Mouse (Mus musculus): ENCODE data around the gene Olfr461. TPM values are rescaled to one million over a fixed set of nuclear protein-coding genes. Genes with fewer than 3 reads are reported as not detected.
"Not testable (repeated sequence)": the region's sequence is repeated elsewhere in the genome, so short reads cannot be mapped to it uniquely, and the experiment has no call there.

Gene Olfr461
- 0.04 and 0.19 TPM in 2 replicates for polyA plus RNA-seq (2016; fragmentation: Nextera tagmentation; extraction: Ambion mirVana)

GRCm38 (mm10) chr6:40554950-40555349 is at the start of gene Olfr461:
Gene Olfr461, minus strand, starts transcription at chr6:40555050.
- no peaks in the 10 kb centered on the region for H3K9me3 ChIP-seq (replicated peaks)
- H3K4me1 ChIP-seq, result no peaks in the 10 kb centered on the region
- no peaks in the 10 kb centered on the region for H3K27me3 ChIP-seq (ENCODE audit: low read depth, poor library complexity, severe bottlenecking)
- H3K27ac ChIP-seq, result no peak within 1 kb of the TSS
- 87% methylated on average over 2 of the region's 2 CpGs for WGBS
- no peak within 1 kb of the TSS for H3K4me3 ChIP-seq
- no peaks in the 10 kb centered on the region for H3K36me3 ChIP-seq
- no peak for DNase-seq (ENCODE audit: low spot score)

GRCm38 (mm10) chr6:40598546-40598945 is 43.7 kb upstream of the Olfr461 start:
- WGBS, result 29% methylated on average over 4 of the region's 4 CpGs
- not testable (repeated sequence) for H3K9me3 ChIP-seq (replicated peaks)

GRCm38 (mm10) chr6:40594804-40595550 is 40.1 kb upstream of the Olfr461 start:
- no peaks in the 10 kb centered on the region for H3K27me3 ChIP-seq (ENCODE audit: low read depth, poor library complexity, severe bottlenecking)
- H3K4me1 ChIP-seq, result no peaks in the 10 kb centered on the region
- no peak for DNase-seq (ENCODE audit: low spot score)
- no peaks in the 10 kb centered on the region for H3K9me3 ChIP-seq (replicated peaks)
- H3K27ac ChIP-seq, result no peak overlapping the region
- H3K4me3 ChIP-seq, result no peak overlapping the region
- 77% methylated on average over 3 of the region's 3 CpGs for WGBS
- H3K36me3 ChIP-seq, result no peaks in the 10 kb centered on the region

More at GRCm38 (mm10) chr6:40598546-40598945, 43.7 kb upstream of the Olfr461 start:
- H3K27ac ChIP-seq; H3K36me3 ChIP-seq; H3K4me3 ChIP-seq; H3K4me1 ChIP-seq; DNase-seq (ENCODE audit: low spot score); H3K27me3 ChIP-seq (ENCODE audit: low read depth, poor library complexity, severe bottlenecking): not testable (repeated sequence)

- Histone ChIP-seq H3K4me3 (no peak overlapping the region), H3K9me3 (replicated peaks) (no peaks in the 10 kb centered on the region), H3K36me3 (no peaks in the 10 kb centered on the region), H3K4me1 (no peaks in the 10 kb centered on the region), H3K27ac (no peak overlapping the region), H3K27me3 (ENCODE audit: low read depth, poor library complexity, severe bottlenecking) (no peaks in the 10 kb centered on the region)
- no peak for DNase-seq (ENCODE audit: low spot score)
- WGBS, result 95% methylated on average over 2 of the region's 2 CpGs
Observed at GRCm38 (mm10) chr6:40588346-40588745, 33.5 kb upstream of the Olfr461 start.

- Histone ChIP-seq H3K4me1 (no peaks in the 10 kb centered on the region), H3K4me3 (no peak within 1 kb of the TSS), H3K27me3 (ENCODE audit: low read depth, poor library complexity, severe bottlenecking) (no peaks in the 10 kb centered on the region), H3K27ac (no peak within 1 kb of the TSS), H3K36me3 (no peaks in the 10 kb centered on the region), H3K9me3 (replicated peaks) (no peaks in the 10 kb centered on the region)
- WGBS, result 86% methylated on average over 5 of the region's 5 CpGs
- DNase-seq (ENCODE audit: low spot score), result no peak
Observed at GRCm38 (mm10) chr6:40585645-40586044, 30.8 kb upstream of the Olfr461 start, which contains the start of gene Clec5a. Gene Clec5a, minus strand, starts transcription at chr6:40585821.

- no peak for DNase-seq (ENCODE audit: low spot score)
- Histone ChIP-seq H3K36me3 (no peaks in the 10 kb centered on the region), H3K27me3 (ENCODE audit: low read depth, poor library complexity, severe bottlenecking) (no peaks in the 10 kb centered on the region), H3K4me3 (no peak overlapping the region), H3K4me1 (no peaks in the 10 kb centered on the region), H3K9me3 (replicated peaks) (no peaks in the 10 kb centered on the region), H3K27ac (no peak overlapping the region)
- 90% methylated on average over 6 of the region's 6 CpGs for WGBS
Observed at GRCm38 (mm10) chr6:40584336-40584735, 29.5 kb upstream of the Olfr461 start.

- Histone ChIP-seq H3K27me3 (ENCODE audit: low read depth, poor library complexity, severe bottlenecking) (no peaks in the 10 kb centered on the region), H3K4me1 (no peaks in the 10 kb centered on the region), H3K9me3 (replicated peaks) (no peaks in the 10 kb centered on the region), H3K4me3 (no peak overlapping the region), H3K27ac (no peak overlapping the region), H3K36me3 (no peaks in the 10 kb centered on the region)
- no peak for DNase-seq (ENCODE audit: low spot score)
- WGBS, result 86% methylated on average over 1 of the region's 1 CpGs
Observed at GRCm38 (mm10) chr6:40576305-40576704, 21.5 kb upstream of the Olfr461 start.

- no peaks in the 10 kb centered on the region for H3K9me3 ChIP-seq (replicated peaks)
- WGBS, result 79% methylated on average over 3 of the region's 3 CpGs
Observed at GRCm38 (mm10) chr6:40573618-40574017, 18.8 kb upstream of the Olfr461 start.

GRCm38 (mm10) chr6:40569187-40569586 is 14.3 kb upstream of the Olfr461 start, which contains the start of gene Olfr460:
Gene Olfr460, plus strand, starts transcription at chr6:40569487.
- WGBS, result 93% methylated on average over 3 of the region's 3 CpGs
- H3K27me3 ChIP-seq (ENCODE audit: low read depth, poor library complexity, severe bottlenecking), result no peaks in the 10 kb centered on the region
- no peak for DNase-seq (ENCODE audit: low spot score)
- H3K4me1 ChIP-seq, result no peaks in the 10 kb centered on the region
- H3K36me3 ChIP-seq, result no peaks in the 10 kb centered on the region
- no peaks in the 10 kb centered on the region for H3K9me3 ChIP-seq (replicated peaks)
- H3K4me3 ChIP-seq, result no peak within 1 kb of the TSS
- no peak within 1 kb of the TSS for H3K27ac ChIP-seq

More at GRCm38 (mm10) chr6:40573618-40574017, 18.8 kb upstream of the Olfr461 start:
- no peak for DNase-seq (ENCODE audit: low spot score)
- Histone ChIP-seq H3K4me3 (no peak overlapping the region), H3K27ac (no peak overlapping the region), H3K4me1 (no peaks in the 10 kb centered on the region), H3K27me3 (ENCODE audit: low read depth, poor library complexity, severe bottlenecking) (no peaks in the 10 kb centered on the region), H3K36me3 (no peaks in the 10 kb centered on the region)

- H3K36me3 ChIP-seq, result no peaks in the 10 kb centered on the region
- no peaks in the 10 kb centered on the region for H3K27me3 ChIP-seq (ENCODE audit: low read depth, poor library complexity, severe bottlenecking)
- no peaks in the 10 kb centered on the region for H3K4me1 ChIP-seq
- H3K9me3 ChIP-seq (replicated peaks), result no peaks in the 10 kb centered on the region
- no peak overlapping the region for H3K27ac ChIP-seq
- DNase-seq (ENCODE audit: low spot score), result no peak
- H3K4me3 ChIP-seq, result no peak overlapping the region
- WGBS, result 87% methylated on average over 10 of the region's 10 CpGs
Observed at GRCm38 (mm10) chr6:40544690-40545089, 10.2 kb downstream of the Olfr461 start.

- no peak for DNase-seq (ENCODE audit: low spot score)
- no peaks in the 10 kb centered on the region for H3K4me1 ChIP-seq
- no peak within 1 kb of the TSS for H3K27ac ChIP-seq
- WGBS, result 80% methylated on average over 1 of the region's 1 CpGs
- H3K27me3 ChIP-seq (ENCODE audit: low read depth, poor library complexity, severe bottlenecking), result no peaks in the 10 kb centered on the region
- no peak within 1 kb of the TSS for H3K4me3 ChIP-seq
- no peaks in the 10 kb centered on the region for H3K36me3 ChIP-seq
- no peaks in the 10 kb centered on the region for H3K9me3 ChIP-seq (replicated peaks)
Observed at GRCm38 (mm10) chr6:40519408-40519807, 35.4 kb downstream of the Olfr461 start, which contains the start of gene Prss37. Gene Prss37, minus strand, starts transcription at chr6:40519508.

- WGBS, result 92% methylated on average over 3 of the region's 3 CpGs
- no peaks in the 10 kb centered on the region for H3K9me3 ChIP-seq (replicated peaks)
- no peak for DNase-seq (ENCODE audit: low spot score)
- no peaks in the 10 kb centered on the region for H3K27me3 ChIP-seq (ENCODE audit: low read depth, poor library complexity, severe bottlenecking)
- no peak within 1 kb of the TSS for H3K27ac ChIP-seq
- no peaks in the 10 kb centered on the region for H3K36me3 ChIP-seq
- H3K4me3 ChIP-seq, result no peak within 1 kb of the TSS
- no peaks in the 10 kb centered on the region for H3K4me1 ChIP-seq
Observed at GRCm38 (mm10) chr6:40493229-40493628, 61.6 kb downstream of the Olfr461 start, which contains the start of gene Tas2r108. Gene Tas2r108, plus strand, starts transcription at chr6:40493529.
